Mouse (Mus musculus): Measurements from ENCODE around the gene Mlip. TPM values are rescaled to one million over a fixed set of nuclear protein-coding genes. Genes with fewer than 3 reads are reported as not detected.
"Not testable (repeated sequence)": the region's sequence is repeated elsewhere in the genome, so short reads cannot be mapped to it uniquely, and the experiment has no call there.

The Mlip gene
- total RNA-seq, 4 experiments from 2014 or later = 48.3 to 53.0 (median 52.9) TPM

DNA sequence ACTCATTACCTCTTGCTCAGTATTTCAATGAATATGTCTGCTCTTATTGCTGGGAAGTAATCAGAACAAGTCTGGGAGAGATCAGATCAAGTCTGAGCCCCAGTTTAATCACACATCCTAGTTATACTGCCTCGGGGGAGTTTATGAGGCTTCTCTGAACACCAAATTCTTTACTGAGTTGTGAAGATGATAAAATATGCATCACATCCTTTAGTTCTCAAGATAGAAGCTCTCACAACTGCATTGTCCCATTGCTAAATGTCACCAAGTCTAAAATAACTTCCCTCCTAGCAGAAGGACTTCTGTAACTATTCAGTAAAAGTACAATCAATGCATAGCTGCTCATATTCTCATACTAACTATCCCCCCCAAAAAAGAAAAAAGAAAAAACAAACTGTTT is 154.5 kb downstream of the Mlip start:
- DNase-seq (ENCODE audit: low spot score in 2 of 2) = no peak

DNA sequence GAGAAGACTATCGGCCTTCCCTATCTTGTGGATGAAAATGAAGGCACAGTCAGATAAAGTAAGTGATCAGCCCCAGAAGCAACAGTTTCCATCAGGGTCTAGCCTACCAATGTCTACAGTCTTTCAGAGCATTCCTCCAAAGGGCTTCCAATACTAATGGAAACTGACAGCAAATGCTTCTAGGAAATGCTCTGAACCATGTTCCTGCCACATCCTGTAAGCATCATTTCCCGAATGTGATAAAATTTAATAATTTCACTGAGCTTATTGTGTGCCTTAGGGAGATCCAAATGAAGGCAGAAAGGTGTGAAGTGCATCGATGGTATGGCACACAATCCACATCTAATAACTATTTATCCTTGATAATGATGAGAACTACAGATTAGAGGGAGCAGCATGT is 173.3 kb downstream of the Mlip start:
- DNase-seq (ENCODE audit: low spot score in 2 of 2) = no peak

DNA sequence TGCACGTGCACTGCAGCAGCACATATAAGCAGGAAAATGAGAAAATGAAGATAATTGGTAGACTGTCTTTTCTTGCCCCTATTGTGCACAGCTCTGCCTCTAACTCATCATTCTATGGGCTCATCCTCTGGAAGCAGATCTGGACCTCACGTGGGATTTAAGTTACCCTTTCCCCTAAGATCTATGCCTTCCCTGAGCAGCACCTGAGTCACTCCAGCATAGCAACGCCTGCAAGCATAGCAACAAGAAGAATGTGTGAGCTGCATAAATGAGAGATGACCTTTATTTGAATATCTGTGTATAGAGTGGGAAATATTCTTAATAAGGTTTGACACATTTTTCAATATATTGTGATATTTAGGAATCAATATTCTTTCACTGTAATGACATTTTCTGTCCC is 176.9 kb downstream of the Mlip start:
- no peak for DNase-seq (ENCODE audit: low spot score in 2 of 2)

DNA sequence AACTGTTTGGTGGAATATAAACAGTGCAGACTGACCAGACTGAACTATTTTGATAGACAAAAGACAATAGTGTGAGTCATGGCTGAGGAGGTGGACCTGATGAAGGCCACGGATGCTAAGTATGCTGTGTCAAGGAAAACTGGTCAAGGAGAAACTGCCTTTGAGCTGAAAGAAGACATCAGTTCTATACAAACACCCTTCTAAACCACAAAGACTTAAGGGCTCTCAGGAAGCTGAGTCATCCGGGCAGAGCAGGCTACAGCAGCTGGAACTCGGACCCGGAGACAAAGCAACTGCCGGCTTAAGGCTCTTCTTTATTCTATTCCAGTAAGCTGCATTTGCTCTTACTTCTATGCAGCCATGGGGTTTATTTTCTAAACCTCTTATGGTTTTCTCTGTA is 180.7 kb downstream of the Mlip start:
- DNase-seq (ENCODE audit: low spot score in 2 of 2) = no peak

DNA sequence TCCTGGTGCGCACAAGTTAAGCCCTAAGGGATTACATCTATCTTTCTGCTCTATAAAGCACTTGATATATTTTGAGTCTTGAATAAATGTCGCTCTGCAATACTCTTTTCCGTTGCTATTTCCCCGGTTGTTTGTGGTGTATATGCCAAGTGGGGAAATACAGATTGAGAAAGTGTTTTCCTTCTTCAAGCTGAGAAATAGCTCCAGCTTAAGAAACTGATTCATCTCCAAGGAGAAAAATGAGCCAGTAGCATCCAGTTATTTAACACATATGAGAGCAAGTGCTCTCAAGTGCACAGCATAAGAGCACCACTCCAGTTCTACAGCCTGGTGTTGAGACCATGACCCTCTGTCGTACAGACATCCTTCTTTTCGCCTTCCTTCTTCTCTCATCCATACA is 186.9 kb downstream of the Mlip start:
- no peak for DNase-seq (ENCODE audit: low spot score in 2 of 2)

DNA sequence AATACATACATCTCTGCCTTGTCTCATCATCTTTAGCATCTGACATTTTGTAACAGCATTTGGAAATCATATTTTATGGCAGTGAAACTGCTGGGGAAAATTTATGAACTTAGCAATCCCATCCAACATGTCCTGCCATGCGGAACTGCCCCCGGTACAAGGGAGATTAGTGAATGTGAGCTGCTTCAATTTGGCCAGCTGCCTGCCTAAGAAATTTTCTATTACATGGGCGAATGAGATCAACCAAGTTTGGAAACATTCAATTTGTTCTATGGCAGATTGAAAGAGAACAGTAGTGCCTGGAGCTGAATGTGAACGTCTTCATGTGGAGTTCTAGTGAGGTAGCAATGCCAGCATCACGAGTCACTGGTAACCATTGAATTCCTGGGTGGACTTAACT is 191.0 kb downstream of the Mlip start:
- DNase-seq (ENCODE audit: low spot score in 2 of 2) = no peak

DNA sequence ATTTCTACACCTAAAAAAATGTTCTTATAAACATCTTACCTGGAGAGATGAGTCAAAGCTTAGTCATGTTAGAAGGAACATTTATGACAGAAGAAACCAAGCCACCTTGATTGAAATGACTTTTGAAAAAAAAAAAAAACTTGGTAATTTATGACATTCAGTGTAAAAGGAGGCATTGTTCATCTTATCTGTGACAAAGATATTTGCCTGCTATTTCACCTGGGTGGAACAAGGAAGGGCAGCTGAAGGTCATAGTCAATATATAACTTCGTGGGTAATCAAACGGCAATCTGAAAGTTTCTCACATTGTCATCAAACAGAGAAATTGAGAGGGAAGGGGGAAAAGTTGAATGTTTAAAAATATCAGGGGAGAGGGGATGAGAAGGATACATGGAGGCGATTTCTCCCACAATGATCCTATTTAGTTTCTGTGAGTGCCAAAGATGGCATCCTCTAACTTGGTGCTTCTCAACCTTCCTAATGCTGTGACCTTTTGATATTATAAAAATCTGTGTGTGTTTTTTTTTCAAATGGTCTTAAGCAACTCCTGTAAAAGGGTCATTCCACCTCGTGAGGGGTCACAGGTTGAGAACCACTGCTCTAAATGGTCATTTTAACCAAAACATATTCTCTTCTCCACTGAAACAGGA is 192.4 kb downstream of the Mlip start:
- DNase-seq (ENCODE audit: low spot score in 2 of 2) = no peak

DNA sequence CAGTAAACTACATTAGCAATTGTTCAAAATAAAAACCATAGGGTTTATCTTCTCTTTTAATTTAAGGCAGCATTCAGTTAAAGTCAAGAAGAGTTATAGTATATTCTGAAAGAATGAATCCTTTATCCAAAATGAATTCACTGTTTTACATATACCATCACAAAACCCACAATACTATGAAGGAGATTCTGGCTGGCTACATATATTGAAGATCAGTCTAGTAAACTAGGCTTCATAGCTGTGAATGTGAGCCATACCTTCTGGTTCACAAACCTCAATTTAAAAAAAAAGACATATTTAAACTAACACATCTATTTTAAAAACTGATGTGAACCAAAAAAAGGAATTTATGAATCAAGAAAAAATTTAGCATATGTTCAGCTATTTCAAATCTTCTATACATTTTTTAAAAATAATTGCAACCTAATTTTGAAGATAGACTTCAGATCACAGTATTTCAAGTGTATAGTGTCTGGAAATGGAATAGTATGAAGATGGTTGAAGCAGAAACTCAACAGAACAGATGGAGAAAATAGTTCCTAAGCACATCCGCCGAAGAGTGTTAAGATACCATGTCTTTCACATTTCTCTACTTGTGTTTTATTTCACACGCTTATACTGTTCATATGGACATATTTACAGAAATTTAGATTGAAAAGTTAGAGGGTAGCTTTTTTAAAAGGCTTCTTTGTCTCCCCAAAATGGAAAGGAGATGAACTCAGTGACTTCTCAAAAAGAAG is 204.1 kb downstream of the Mlip start:
- no peak for DNase-seq (ENCODE audit: low spot score in 2 of 2)

DNA sequence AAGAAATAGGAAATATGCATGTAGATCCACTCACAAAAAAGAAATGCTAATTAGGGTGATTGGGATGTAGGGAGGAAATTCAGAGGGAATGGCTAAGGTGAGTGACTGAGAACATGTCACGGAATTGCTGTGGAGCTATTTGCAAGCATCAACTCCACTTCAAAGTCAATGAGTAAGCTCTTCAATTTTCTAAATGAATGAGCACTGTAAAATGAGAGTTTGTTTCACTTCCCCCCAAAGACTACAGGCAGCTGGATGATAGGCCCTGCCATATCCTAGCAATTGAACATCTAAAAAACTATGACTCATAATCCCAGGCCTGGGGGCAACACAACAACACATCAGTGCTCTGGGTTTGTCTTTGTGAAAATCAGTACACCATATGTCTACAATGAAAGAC is 233.0 kb downstream of the Mlip start:
- no peak for DNase-seq (ENCODE audit: low spot score in 2 of 2)

DNA sequence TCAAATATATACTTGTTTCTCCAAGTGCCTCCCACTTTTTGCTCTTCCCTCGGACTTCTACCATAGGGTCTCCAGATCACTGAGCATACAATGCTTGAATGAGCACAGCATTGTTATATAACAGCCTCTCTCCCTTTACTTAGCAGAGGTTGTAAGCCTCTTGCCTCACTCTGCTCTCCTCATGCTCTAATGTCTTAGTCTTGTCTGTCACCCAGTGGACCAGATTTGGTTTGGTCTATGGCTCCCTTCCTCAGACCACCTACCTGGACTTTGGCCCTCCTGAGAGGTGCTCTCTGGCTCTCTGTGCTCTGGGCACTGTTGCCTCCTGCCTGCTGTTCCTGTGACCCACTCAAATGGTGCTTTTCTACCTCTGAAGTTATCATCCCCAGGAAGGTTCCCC is 255.9 kb downstream of the Mlip start:
- DNase-seq (ENCODE audit: low spot score in 2 of 2) = no peak

DNA sequence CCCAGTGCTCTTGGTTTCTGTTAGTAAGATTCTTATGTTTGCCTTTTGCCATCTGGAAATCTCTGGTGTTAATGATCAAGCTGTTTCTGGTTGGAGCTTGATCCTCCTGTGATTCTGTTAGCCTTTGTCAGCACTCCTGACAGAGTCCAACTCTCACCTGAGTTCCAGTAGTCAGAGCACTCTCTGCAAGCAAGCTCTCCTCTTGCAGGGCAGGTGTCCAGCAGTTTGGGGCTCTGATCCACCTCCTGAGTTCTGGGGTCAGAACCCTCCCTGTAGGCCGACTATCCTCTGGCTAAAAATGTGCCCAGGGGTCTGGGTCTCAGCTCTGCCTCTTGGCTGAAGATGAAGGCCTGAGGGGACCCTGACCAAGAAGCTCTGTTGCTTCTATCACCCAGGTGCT is 269.5 kb downstream of the Mlip start:
- not testable (repeated sequence) for DNase-seq (ENCODE audit: low spot score in 2 of 2)

DNA sequence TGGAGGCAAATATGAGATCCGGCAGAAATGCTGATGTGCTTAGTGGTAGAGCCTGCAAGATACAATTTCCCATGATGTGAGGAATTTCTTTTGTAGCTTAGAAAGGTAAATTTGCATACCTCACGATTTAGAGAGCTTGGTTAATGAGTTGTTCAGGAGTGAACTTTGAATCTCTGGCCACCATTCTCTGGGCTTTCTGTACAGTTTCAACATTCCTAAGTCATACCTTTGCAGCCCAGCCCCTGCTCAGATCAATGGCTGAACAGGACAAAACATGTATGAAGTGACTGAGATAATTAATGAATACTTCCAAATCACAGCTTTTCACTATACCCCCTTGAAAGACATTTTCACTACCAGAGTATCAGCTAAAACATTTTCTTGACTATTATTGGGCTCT is 281.1 kb downstream of the Mlip start:
- DNase-seq (ENCODE audit: low spot score in 2 of 2) = no peak

DNA sequence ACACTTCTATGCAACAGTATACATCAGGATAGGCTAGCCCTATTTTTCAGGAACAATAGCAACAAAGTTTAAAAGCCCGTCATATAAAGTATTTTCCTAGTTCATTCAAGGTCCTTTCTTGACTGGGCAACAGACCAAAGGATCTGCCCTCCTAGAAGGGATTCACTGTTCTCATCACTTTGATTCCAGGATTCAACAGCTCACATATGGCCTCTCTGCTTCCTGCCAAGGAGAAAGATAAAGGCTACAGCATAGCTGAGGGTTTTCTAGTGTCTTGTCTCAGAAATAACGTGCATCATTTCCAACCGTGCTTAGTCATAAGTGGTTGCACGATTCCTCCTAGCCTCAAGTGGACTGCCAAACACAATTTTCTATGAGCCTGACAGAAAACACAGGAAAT is 296.2 kb downstream of the Mlip start:
- DNase-seq (ENCODE audit: low spot score in 2 of 2) = no peak

DNA sequence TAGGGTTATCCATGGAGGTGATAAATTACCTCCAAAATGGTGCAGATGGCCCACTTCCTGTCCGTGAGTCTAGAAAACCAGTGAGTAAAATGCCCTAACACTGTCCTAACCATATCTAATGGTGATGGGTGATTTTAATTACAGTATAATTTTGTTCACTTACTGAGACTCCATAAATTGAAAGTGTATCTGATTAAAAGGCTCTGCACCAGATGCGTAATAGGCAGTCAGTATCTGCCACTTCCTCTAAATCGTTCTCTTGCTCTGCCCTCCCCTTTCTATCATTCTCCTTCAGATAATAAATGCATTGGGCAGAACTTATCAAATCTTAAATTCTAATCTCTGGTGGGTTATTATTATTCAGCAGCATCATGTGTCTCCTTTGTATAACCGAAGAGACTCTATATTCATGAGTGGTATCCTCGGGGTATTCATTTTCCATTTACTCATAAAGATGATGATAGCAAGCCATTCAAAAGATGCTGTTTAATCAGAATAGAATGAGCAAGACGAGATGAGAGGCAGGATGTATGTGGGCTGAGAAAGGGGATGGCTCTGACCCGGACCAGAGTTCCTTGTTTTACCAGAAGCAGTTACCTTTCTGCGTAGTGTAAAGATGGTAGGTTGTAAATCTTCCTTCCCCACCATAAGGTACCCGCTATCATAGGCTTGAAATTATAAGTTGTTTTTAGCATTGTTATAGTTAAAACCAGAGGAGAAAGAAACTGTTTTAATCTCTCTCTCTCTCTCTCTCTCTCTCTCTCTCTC is 298.2 kb downstream of the Mlip start:
- DNase-seq (ENCODE audit: low spot score in 2 of 2) = no peak

Other genes starting within 250 kb of the Mlip start
- gene Lrrc1, start 191.9 kb upstream of the Mlip start, total RNA-seq (2022) = 1 to 10 TPM; 5.7 to 9.2 (median 7.9) TPM